ENCODE assay signal across 8 mouse cellular contexts in the genomic region with DNA sequence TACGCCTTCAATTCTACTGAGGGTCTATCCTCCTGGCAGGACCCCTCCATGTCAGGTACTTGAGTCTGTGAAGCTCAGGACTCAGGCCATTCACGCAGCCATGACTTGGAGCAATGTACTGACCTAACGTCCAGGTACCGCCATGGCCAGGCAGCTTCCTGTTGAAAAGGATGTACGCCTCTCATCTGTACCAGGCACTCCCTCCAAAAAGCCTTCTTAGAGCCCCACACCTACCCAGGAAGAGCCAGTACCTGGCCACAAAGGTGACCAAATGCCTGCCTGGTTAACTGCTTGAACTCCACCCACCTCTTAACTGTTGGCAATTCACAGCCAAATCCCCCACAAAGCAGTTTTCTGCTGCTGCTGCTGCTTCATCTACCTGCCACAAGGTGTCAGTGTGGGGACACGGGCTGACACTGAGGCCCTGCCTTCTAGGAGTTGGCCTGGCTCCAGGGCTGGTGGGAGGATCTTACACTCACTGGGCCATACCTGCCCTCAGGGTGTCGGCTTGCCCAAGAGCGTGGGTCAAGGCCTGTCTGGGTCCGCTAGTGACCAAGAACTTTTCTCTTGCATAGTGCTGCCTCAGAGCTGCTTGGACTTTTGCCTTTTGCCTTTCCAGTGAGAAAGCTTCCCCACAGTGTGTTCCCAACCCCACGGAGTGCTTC. TPM values are rescaled to one million over a fixed set of nuclear protein-coding genes. Genes with fewer than 3 reads are reported as not detected.
DNase-seq lines count a peak whose midpoint lies in the region; ATAC-seq and TF ChIP-seq lines count a peak whose summit lies in the region.

No protein-coding gene starts in this region.

- H3K4me3 ChIP-seq in heart, embryonic 12.5 days = no peak overlapping the region
- no peak overlapping the region for H3K4me3 ChIP-seq in kidney, embryonic 16.5 days (ENCODE audit: low read length)
- no peak overlapping the region for H3K4me3 ChIP-seq in liver, adult 2 months (ENCODE audit: insufficient read depth, low read depth, low read length)

- no peak overlapping the region for H3K27ac ChIP-seq in heart, embryonic 12.5 days (ENCODE audit: poor library complexity, severe bottlenecking)
- H3K27ac ChIP-seq in kidney, embryonic 16.5 days (ENCODE audit: low read length) = no peak overlapping the region
- H3K27ac ChIP-seq in liver, adult 2 months (replicated peaks; ENCODE audit: insufficient read depth, low read depth, low read length) = 0 out of 2 replicates have a peak overlapping the region, but pooled peaks have one; percentile 2

- no peaks in the 10 kb centered on the region for H3K36me3 ChIP-seq in heart, embryonic 12.5 days
- no peaks in the 10 kb centered on the region for H3K36me3 ChIP-seq in kidney, embryonic 16.5 days (ENCODE audit: insufficient read depth, low read length)
- H3K36me3 ChIP-seq in liver, adult 2 months (ENCODE audit: control insufficient read depth, insufficient read depth, low read length) = no peaks in the 10 kb centered on the region

- no peaks in the 10 kb centered on the region for H3K79me2 ChIP-seq in liver, adult 2 months (ENCODE audit: control insufficient read depth, insufficient read depth, low read length)

- no peak overlapping the region for H3K4me2 ChIP-seq in heart, embryonic 12.5 days
- H3K4me2 ChIP-seq in kidney, embryonic 16.5 days (replicated peaks; ENCODE audit: low read depth, low read length) = no peak overlapping the region

- 41% methylated on average over 10 of the region's 10 CpGs for WGBS in heart, embryonic 12.5 days
- 37% methylated on average over 10 of the region's 10 CpGs for WGBS in kidney, embryonic 16.5 days
- 34% methylated on average over 10 of the region's 10 CpGs for WGBS in liver, adult 2 months

- no peaks in the 10 kb centered on the region for H3K9me3 ChIP-seq in heart, embryonic 12.5 days (replicated peaks)
- no peaks in the 10 kb centered on the region for H3K9me3 ChIP-seq in kidney, embryonic 16.5 days (ENCODE audit: low read length)

- ATAC-seq in erythroblast, adult 5-6 weeks (replicated peaks; ENCODE audit: low FRiP score, poor library complexity, severe bottlenecking) = peak; percentile 66; the same call in 1 of the 2 replicates
- ATAC-seq in heart, embryonic 12.5 days (ENCODE audit: insufficient number of reproducible peaks, low FRiP score) = peak; percentile 68; the same call in 1 of the 2 replicates
- peak; percentile 91 for ATAC-seq in kidney, embryonic 16.5 days (ENCODE audit: low FRiP score, low TSS enrichment)

- peak; percentile 79 for DNase-seq in CD4-positive helper T cell, adult 2 months (ENCODE audit: low read depth, low spot score)
- peak; percentile 82 for DNase-seq in brain, adult 2 months (ENCODE audit: low read depth, low spot score)
- DNase-seq in liver, adult 2 months (ENCODE audit: extremely low read depth, low read depth, low spot score) = peak; percentile 87
- peak; percentile 88 for DNase-seq in naive thymus-derived CD4-positive, alpha-beta T cell, adult 2 months (ENCODE audit: low read depth)
- DNase-seq in spleen, postnatal 4 days (ENCODE audit: low spot score in 2 of 2) = peak; percentile 57 to 77

- H3K27me3 ChIP-seq in heart, embryonic 12.5 days (replicated peaks) = 0 out of 2 replicates have a peak, but pooled peaks cover 3% of the 10 kb centered on the region
- H3K27me3 ChIP-seq in kidney, embryonic 16.5 days (ENCODE audit: insufficient read depth, low read length) = no peaks in the 10 kb centered on the region
- no peaks in the 10 kb centered on the region for H3K27me3 ChIP-seq in liver, adult 2 months (ENCODE audit: control insufficient read depth, insufficient read depth, low read length)

- no peak for TF ChIP-seq POLR2A in liver, adult 2 months (IDR thresholded peaks at IDR 0.05; ENCODE audit: extremely low read depth, insufficient read depth, low read length)

- no peak overlapping the region for H3K9ac ChIP-seq in heart, embryonic 12.5 days
- 0 out of 2 replicates have a peak overlapping the region, but pooled peaks have one; percentile 18 for H3K9ac ChIP-seq in kidney, embryonic 16.5 days (replicated peaks; ENCODE audit: low read length)
- no peak overlapping the region for H3K9ac ChIP-seq in liver, adult 2 months (ENCODE audit: low read depth, low read length)

- H3K4me1 ChIP-seq in heart, embryonic 12.5 days (replicated peaks) = peaks cover 11% of the 10 kb centered on the region; the same call in 1 of the 2 replicates
- H3K4me1 ChIP-seq in kidney, embryonic 16.5 days (ENCODE audit: insufficient read depth, low read length) = peaks cover 5% of the 10 kb centered on the region; the same call in 1 of the 2 replicates
- H3K4me1 ChIP-seq in liver, adult 2 months (ENCODE audit: control insufficient read depth, insufficient read depth, low read length) = peaks cover 11% of the 10 kb centered on the region

- peak; percentile 99 for TF ChIP-seq CTCF in liver, adult 2 months (IDR thresholded peaks at IDR 0.05; ENCODE audit: low read depth, low read length)

RNA-seq across cellular contexts. Expression of gene Sctr, which starts 26.2 kb away (rescaled TPM):
- total RNA-seq in erythroblast, adult 5-6 weeks (2015; ENCODE audit: low replicate concordance) = not detected in 2 replicates
- total RNA-seq in erythroblast, adult 5-6 weeks (2017; ENCODE audit: low replicate concordance) = not detected in 2 replicates
- 0.09 and 0.17 TPM in 2 replicates for polyA plus RNA-seq in heart, embryonic 12.5 days (2016; fragmentation: Nextera tagmentation; extraction: Ambion mirVana)
- 0.42 and 0.73 TPM in 2 replicates for polyA plus RNA-seq in kidney, embryonic 16.5 days (2015; fragmentation: Nextera tagmentation; extraction: Ambion mirVana)
- total RNA-seq in liver, adult 2 months (2014; rRNA removed) = not detected in 2 replicates
- polyA plus RNA-seq in liver, adult 2 months (2012; rRNA removed) = 0.04 TPM in 1 of 2 replicates, not detected in the other

RNA-seq across cellular contexts. Expression of gene Cfap221, which starts 35.9 kb away (rescaled TPM):
- not detected in 2 replicates for total RNA-seq in erythroblast, adult 5-6 weeks (2015; ENCODE audit: low replicate concordance)
- total RNA-seq in erythroblast, adult 5-6 weeks (2017; ENCODE audit: low replicate concordance) = not detected in 2 replicates
- not detected in 2 replicates for polyA plus RNA-seq in heart, embryonic 12.5 days (2016; fragmentation: Nextera tagmentation; extraction: Ambion mirVana)
- 0.21 and 0.22 TPM in 2 replicates for polyA plus RNA-seq in kidney, embryonic 16.5 days (2015; fragmentation: Nextera tagmentation; extraction: Ambion mirVana)
- not detected in 2 replicates for total RNA-seq in liver, adult 2 months (2014; rRNA removed)
- polyA plus RNA-seq in liver, adult 2 months (2012; rRNA removed) = not detected in 2 replicates

RNA-seq across cellular contexts. Expression of gene Tmem37, which starts 40.9 kb away (rescaled TPM):
- total RNA-seq in erythroblast, adult 5-6 weeks (2015; ENCODE audit: low replicate concordance) = 1.5 TPM in 1 of 2 replicates, not detected in the other
- total RNA-seq in erythroblast, adult 5-6 weeks (2017; ENCODE audit: low replicate concordance) = not detected in 2 replicates
- polyA plus RNA-seq in heart, embryonic 12.5 days (2016; fragmentation: Nextera tagmentation; extraction: Ambion mirVana) = 14.3 and 15.0 TPM in 2 replicates
- polyA plus RNA-seq in kidney, embryonic 16.5 days (2015; fragmentation: Nextera tagmentation; extraction: Ambion mirVana) = 78.9 and 83.5 TPM in 2 replicates
- total RNA-seq in liver, adult 2 months (2014; rRNA removed) = 64.9 and 96.5 TPM in 2 replicates
- 172 and 299 TPM in 2 replicates for polyA plus RNA-seq in liver, adult 2 months (2012; rRNA removed)
